Mouse (Mus musculus): Measurements from ENCODE around the gene Car11.

GRCm38 (mm10) chr7:45702316-45702715, 2.7 kb downstream of the Car11 start:
- TF ChIP-seq TAL1 (conservative IDR thresholded peaks at IDR 0.05; ENCODE audit: low read depth, low read length) = no peak
- TF ChIP-seq CTCF (IDR thresholded peaks at IDR 0.05; ENCODE audit: low read depth, low read length) = no peak
- no peak for TF ChIP-seq GATA1 (IDR thresholded peaks at IDR 0.05; ENCODE audit: borderline replicate concordance, low read length)
- TF ChIP-seq POLR2AphosphoS5 (IDR thresholded peaks at IDR 0.05; ENCODE audit: insufficient replicate concordance, low read depth, low read length) = no peak
